Mouse (Mus musculus) gastrocnemius, postnatal 14 days (tissue): Measurements from ENCODE around the gene Mier2. TPM values are rescaled to one million over a fixed set of nuclear protein-coding genes. Genes with fewer than 3 reads are reported as not detected.
A peak's percentile ranks its signal among the peaks of the same experiment; 100 is the strongest.

ENCODE experiments used
- DNase-seq: peaks from one replicate; pipeline ENCODE4 v3.0.0; 2021; ENCODE audit warnings: mixed read lengths
- intact Hi-C: fragments of 180-260 bp; cut with DNase I; formaldehyde crosslinking; loops from one replicate; pipeline ENCODE4 v1.15.1; 2025; ENCODE audit warnings: low total_unique reads
- total RNA-seq, 2 experiments: library from RNA; stranded (reverse); gene quantifications; 2 replicates each; pipeline ENCODE4 v1.2.3; 2021

Gene Mier2
- total RNA-seq, 2 experiments from 2014 or later, result 10.3 to 10.6 TPM

GRCm38 (mm10) chr10:79543884-79544597, 11.0 kb downstream of the Mier2 start:
- intact Hi-C loops, result no loop called here
- no peak for DNase-seq

- no peak for DNase-seq
- intact Hi-C loops, result no loop called here
Measured at GRCm38 (mm10) chr10:79542171-79542570, 12.8 kb downstream of the Mier2 start.

GRCm38 (mm10) chr10:79541522-79541921, 13.5 kb downstream of the Mier2 start:
- no peak for DNase-seq
- intact Hi-C loops, result no loop called here

GRCm38 (mm10) chr10:79540746-79541145, 14.3 kb downstream of the Mier2 start:
- intact Hi-C loops, result no loop called here

GRCm38 (mm10) chr10:79539701-79540495, 15.1 kb downstream of the Mier2 start:
- intact Hi-C loops, result no loop called here
- DNase-seq, result no peak

More at GRCm38 (mm10) chr10:79540746-79541145, 14.3 kb downstream of the Mier2 start:
- no peak for DNase-seq

DNA sequence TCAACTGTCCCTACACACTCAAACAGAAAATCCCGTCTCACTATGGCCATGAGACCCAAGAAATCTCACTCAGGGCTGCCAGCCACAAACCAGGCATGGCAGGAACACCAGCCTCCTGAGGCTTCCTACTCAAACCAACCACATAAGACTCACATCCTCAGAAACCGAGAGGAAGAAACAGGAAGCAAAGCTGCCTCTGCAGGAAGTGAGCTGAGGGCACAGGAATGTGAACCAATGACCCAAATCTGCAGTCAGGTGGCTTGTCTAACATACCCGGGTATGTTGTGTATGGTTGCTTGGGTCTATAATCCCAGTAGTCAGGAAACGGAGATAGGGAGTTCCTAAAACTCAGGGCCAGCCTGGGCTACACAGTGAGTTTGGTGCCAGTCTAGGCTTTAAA, 16.1 kb downstream of the Mier2 start:
- DNase-seq, result no peak
- intact Hi-C loops, result no loop called here

DNA sequence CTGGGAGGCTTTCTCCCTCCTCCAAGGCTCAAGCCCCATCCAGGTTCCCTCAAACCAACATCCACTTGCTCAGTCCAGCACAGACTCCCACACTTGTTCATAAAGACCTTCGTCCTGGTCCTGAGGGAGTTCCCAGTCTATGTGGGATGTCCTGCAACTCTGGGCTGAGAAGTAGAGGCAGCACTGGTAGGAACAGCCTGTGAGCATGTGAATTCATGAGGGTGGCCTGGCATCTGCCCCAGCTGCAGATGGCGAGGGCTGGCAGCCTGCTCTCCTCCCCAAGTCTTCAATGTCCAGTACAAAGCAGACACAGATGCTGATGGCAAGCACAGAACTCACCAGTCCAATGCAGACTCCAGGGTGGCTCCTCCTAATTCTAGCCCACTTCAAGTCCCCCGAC, 16.7 kb downstream of the Mier2 start:
- DNase-seq, result no peak
- intact Hi-C loops, result no loop called here

- intact Hi-C loops, result no loop called here
- no peak for DNase-seq
Measured at GRCm38 (mm10) chr10:79537781-79538180, 17.2 kb downstream of the Mier2 start.

- DNase-seq, result no peak
- intact Hi-C loops, result no loop called here
Measured at GRCm38 (mm10) chr10:79537271-79537670, 17.7 kb downstream of the Mier2 start.

DNA sequence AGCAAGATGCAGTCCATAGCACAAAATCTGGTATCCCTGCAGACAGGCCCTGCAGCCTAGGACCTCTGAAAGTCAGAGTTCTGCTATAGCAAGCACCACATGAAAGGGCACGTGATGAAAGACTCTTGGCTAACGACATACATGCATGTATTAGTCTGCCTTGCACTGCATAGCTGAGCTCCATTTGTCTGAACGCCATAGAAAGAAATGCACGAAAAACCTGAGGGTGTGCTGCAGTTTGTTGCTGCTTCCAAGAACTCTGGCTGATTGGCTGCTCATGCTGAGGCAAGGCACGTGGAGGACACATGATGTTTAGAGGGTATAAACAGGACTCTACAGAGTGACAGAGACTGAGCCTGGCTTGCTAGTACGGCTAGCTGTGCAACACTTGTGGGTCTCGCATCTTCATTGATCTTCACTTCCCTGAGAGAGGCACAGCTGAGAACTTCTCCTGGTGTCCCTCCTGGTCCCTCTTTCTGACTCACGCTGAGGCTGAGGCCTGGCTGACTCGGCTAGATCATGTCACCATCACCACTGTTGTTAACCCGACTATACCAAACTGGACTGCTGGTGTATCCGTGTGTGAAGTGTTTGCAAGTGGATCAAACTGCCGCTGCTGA, 18.4 kb downstream of the Mier2 start:
- no peak for DNase-seq
- intact Hi-C loops, result no loop called here

DNA sequence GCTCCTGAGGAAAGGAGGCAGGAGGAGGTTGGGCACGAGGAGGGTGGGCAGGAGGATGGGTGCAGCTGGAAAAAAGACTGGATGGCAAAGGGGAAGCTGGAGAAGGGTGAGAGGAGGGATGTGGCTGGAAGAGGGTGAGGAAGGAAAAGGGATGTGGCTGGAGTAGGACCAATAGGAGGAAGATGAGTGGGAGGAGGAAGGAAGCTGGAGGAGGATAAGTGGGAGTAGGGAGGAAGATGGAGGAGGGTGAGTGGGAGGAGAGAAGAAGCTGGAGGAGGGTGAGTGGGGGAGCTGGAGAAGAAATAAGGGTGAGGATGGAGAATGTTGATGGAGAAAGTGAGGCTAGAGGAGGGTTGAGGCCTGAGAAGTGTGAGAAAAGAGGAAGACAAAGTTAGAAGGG, 19.6 kb downstream of the Mier2 start:
- intact Hi-C loops, result no loop called here
- no peak for DNase-seq

DNA sequence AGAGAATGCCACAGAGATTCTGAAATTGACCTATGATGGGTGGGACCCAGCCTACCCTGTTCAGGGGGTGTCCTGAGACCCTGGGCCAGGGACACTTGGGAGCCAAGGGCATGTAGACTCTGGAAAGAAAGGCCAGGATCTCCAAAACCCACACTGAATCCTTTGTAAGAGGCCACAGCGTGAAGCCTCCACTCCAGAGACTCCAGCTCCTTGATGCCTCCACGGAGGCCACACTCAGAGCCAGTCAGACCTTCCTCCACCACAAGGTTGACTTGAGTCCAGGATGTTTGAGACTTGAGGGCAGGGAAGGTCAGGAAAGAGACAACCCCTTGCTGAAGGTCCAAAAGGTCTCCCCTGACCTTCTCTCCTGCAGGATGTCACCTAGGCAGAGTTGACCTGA, 20.6 kb downstream of the Mier2 start:
- no peak for DNase-seq
- intact Hi-C loops, result no loop called here

DNA sequence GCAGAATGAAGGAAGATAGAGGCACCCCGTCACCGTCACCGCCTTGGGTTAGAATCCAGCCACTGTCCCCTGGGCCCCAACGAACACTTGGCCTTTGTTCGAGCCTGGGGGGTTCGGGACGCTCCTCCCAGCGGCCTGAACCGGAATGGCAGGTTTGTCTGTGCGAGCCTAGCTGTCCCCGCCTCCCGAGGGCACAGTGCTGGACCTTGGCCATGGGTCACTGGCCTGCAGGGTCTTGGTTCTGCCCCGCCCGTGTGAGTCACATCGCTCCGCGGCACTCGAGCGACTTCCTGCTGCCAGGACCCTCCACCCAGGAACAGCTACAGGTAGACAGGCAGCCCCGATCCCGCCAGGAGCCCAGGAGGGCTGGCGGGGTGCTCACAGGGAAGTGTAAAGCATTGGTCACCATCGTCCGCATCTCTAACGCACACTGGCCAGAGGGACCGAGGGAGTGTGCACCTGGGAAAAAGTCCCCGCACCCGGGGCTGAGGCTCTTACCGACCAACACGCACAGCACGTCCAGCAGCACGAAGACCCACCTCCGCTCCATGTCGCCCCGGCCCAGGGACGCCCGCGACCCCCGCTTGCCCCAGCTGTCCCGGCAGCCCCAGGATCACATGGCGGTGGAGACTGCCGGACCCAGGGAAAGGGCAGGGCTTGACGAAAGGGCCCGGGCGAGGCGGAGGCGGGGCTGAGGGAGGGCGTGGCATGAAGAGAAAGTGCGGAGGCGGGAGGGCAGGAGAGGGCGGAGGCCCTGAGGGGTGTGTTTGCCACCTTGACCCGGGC, 21.7 kb downstream of the Mier2 start, which contains the start of gene Plpp2:
Plpp2 (minus strand) TSS at position 671 of the 786 bp plus-strand sequence.
- peak; percentile 73 for DNase-seq
- intact Hi-C loops, result no loop called here

DNA sequence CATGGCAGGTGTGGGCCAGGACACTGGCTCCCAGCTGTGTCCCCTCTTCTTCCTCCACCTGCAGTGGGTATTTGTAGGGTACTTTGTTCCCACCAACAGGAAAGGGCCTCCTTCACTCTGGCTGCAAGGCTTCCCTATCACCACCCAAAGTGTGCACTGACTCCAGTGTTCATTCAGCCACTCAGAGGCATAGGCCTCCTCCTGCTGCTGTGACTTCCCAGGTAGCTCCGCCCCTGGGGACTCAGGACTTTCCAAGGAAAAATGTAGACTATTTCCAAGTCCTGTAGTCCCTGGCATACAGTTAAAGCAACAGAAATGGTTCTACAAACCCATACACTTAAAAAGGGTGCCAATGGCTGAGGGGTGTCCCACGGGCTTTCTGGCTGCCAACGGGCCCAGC, 22.3 kb downstream of the Mier2 start:
- no peak for DNase-seq
- intact Hi-C loops, result no loop called here

- intact Hi-C loops, result no loop called here
- DNase-seq, result no peak
Measured at GRCm38 (mm10) chr10:79531593-79531992, 23.4 kb downstream of the Mier2 start.

DNA sequence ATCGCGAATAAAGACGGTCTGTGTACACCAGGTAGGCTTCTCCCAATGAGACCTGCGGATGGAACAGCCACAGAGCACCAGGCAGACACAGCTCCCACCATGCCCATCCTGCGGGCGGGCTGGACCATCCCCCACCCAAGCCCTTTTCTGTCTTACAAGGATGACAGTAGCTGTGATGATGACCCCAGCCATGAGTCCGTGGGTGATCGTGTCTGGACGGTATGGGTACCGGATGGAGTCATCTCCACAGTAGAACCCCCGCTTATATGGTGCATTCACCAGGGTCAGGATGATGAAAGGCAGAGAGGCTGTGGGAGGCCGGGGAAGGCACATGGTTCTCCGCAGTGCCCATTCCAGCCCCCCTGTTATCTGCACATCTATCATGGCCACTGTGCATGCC, 24.3 kb downstream of the Mier2 start:
- DNase-seq, result no peak
- intact Hi-C loops, result no loop called here

DNA sequence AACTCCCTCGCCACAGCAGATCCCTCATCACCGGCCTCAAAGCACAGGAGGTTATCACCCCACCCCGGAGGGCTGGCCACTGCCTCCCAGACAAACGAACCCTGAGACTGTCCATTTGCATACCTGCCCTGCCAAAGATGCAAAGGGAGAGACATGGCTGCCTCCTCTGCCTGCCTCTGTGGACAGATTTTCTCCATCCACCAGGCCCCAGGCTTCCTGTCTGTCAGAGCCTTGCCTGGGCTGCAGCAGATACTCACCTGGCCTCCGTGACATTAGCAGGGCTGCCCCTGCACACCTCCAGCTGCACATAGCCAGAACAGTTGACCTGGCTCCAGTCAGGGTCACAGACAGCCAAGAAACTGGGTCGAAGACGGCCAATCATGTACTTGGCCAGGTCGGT, 24.8 kb downstream of the Mier2 start:
- intact Hi-C loops, result no loop called here
- DNase-seq, result no peak

DNA sequence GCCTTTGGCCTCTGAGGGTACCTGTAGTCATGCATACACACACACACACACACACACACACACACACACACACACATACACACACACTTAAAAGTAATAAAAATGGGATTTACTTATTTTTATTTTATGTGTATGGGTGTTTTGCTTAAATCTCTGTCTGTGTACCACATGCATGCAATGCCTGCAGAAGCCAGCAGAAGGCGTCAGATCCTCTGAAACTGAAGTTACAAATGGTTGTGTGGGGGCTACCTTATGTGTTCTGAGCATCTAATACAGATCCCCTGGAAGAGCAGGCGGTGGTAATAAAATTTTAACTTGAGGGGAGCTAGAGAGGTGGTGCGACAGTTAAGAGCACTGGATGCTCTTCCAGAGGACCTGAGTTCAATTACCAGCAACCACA, 26.9 kb downstream of the Mier2 start:
- intact Hi-C loops, result no loop called here
- no peak for DNase-seq

DNA sequence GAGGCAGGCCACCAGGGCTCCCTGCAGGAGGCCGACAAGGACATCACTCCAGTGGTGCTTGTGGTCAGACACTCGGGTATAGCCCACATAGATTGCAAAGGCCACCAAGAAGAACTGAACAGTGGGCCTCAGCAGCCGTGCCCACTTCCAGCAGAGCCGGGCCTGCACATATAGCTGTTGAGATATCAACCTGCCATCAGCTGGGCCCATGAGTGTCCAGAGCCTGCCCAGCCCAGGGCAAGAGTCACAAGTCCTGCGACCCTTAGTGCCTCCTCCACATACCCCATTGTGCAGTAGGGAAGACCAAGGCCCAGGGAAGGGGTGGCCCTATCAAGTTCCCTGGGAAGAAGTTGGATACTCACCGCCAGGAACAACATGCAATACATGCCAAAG, 27.6 kb downstream of the Mier2 start:
- DNase-seq, result no peak
- intact Hi-C loops, result no loop called here
